ENCODE assay signal across 11 mouse cellular contexts in genomic region chr6:118680814-118681213, GRCm38 (mm10).
DNase-seq lines count a peak whose midpoint lies in the region; ATAC-seq lines count a peak whose summit lies in the region.
"Had no signal": no experiment of that assay in that cellular context is flagged by ENCODE, and none has a peak within 500 bp of the region (broad histone marks: within the 10 kb centered on the region; RNA-seq: fewer than 3 reads in every experiment).

No protein-coding gene starts in this region.

- H3K27ac ChIP-seq in midbrain, embryonic 14.5 days (replicated peaks; ENCODE audit: low read depth, low read length): no peak overlapping the region
- H3K27ac ChIP-seq in midbrain, embryonic 16.5 days (ENCODE audit: low read length): no peak overlapping the region
- H3K27ac ChIP-seq in hindbrain, embryonic 15.5 days (replicated peaks): no peak overlapping the region
- no peak overlapping the region for H3K27ac ChIP-seq in neural tube, embryonic 14.5 days (ENCODE audit: low read depth, low read length)
- H3K27ac ChIP-seq: embryonic facial prominence, embryonic 13.5 days had no signal

- H3K4me3 ChIP-seq in midbrain, embryonic 14.5 days (replicated peaks; ENCODE audit: low read depth, low read length): no peak overlapping the region
- H3K4me3 ChIP-seq in midbrain, embryonic 16.5 days (ENCODE audit: low read depth, low read length): no peak overlapping the region
- no peak overlapping the region for H3K4me3 ChIP-seq in hindbrain, embryonic 15.5 days
- H3K4me3 ChIP-seq in neural tube, embryonic 14.5 days (ENCODE audit: low read depth, low read length): no peak overlapping the region
- H3K4me3 ChIP-seq: embryonic facial prominence, embryonic 13.5 days had no signal

- DNase-seq in midbrain, embryonic 14.5 days: peak; percentile 5
- peak; percentile 51 to 52 for DNase-seq in cerebellum, postnatal 14 days
- no peak for DNase-seq in urinary bladder, postnatal 25 days (ENCODE audit: low spot score)
- DNase-seq in urinary bladder, adult 18-20 months (ENCODE audit: low spot score in 2 of 2): no peak
- DNase-seq: thymus, postnatal 25 days had no signal

- no peak for ATAC-seq in midbrain, embryonic 14.5 days (ENCODE audit: low FRiP score, low TSS enrichment)
- no peak for ATAC-seq in midbrain, embryonic 16.5 days
- peak; percentile 65; the same call in 1 of the 2 replicates for ATAC-seq in hindbrain, embryonic 15.5 days (ENCODE audit: low FRiP score, low read depth)
- ATAC-seq in neural tube, embryonic 14.5 days (ENCODE audit: low read depth): peak; percentile 61; the same call in 1 of the 2 replicates
- ATAC-seq in erythroblast, adult 5-6 weeks (replicated peaks; ENCODE audit: low FRiP score, poor library complexity, severe bottlenecking): no peak
- ATAC-seq: intestine, postnatal 0 days had no signal

- H3K4me1 ChIP-seq in midbrain, embryonic 14.5 days (ENCODE audit: control insufficient read depth, insufficient read depth, low read length): no peaks in the 10 kb centered on the region
- no peaks in the 10 kb centered on the region for H3K4me1 ChIP-seq in midbrain, embryonic 16.5 days (ENCODE audit: control insufficient read depth, insufficient read depth, low read length)
- no peaks in the 10 kb centered on the region for H3K4me1 ChIP-seq in hindbrain, embryonic 15.5 days (replicated peaks)
- H3K4me1 ChIP-seq in neural tube, embryonic 14.5 days (ENCODE audit: control insufficient read depth, insufficient read depth, low read length): no peaks in the 10 kb centered on the region
- H3K4me1 ChIP-seq: embryonic facial prominence, embryonic 13.5 days had no signal

- H3K27me3 ChIP-seq in midbrain, embryonic 14.5 days (ENCODE audit: control insufficient read depth, insufficient read depth, low read length): no peaks in the 10 kb centered on the region
- no peaks in the 10 kb centered on the region for H3K27me3 ChIP-seq in midbrain, embryonic 16.5 days (ENCODE audit: control insufficient read depth, insufficient read depth, low read depth, low read length)
- H3K27me3 ChIP-seq in hindbrain, embryonic 15.5 days: no peaks in the 10 kb centered on the region
- no peaks in the 10 kb centered on the region for H3K27me3 ChIP-seq in neural tube, embryonic 14.5 days (ENCODE audit: control insufficient read depth, insufficient read depth, low read length)
- H3K27me3 ChIP-seq: embryonic facial prominence, embryonic 13.5 days had no signal

- H3K9ac ChIP-seq in midbrain, embryonic 14.5 days (replicated peaks; ENCODE audit: low read length): no peak overlapping the region
- H3K9ac ChIP-seq in midbrain, embryonic 16.5 days (ENCODE audit: low read depth, low read length): no peak overlapping the region
- no peak overlapping the region for H3K9ac ChIP-seq in hindbrain, embryonic 15.5 days
- no peak overlapping the region for H3K9ac ChIP-seq in neural tube, embryonic 14.5 days (replicated peaks; ENCODE audit: low read depth, low read length)
- H3K9ac ChIP-seq: embryonic facial prominence, embryonic 13.5 days had no signal

- WGBS in midbrain, embryonic 14.5 days: 51% methylated on average over 6 of the region's 6 CpGs
- WGBS in midbrain, embryonic 16.5 days: 60% methylated on average over 6 of the region's 6 CpGs
- 36% methylated on average over 6 of the region's 6 CpGs for WGBS in hindbrain, embryonic 15.5 days
- WGBS in neural tube, embryonic 14.5 days: 30% methylated on average over 6 of the region's 6 CpGs

- no peaks in the 10 kb centered on the region; the same call in 1 of the 2 replicates for H3K36me3 ChIP-seq in midbrain, embryonic 14.5 days (ENCODE audit: control insufficient read depth, insufficient read depth, low read length)
- peaks cover 7% of the 10 kb centered on the region for H3K36me3 ChIP-seq in midbrain, embryonic 16.5 days (ENCODE audit: control insufficient read depth, insufficient read depth, low read length)
- peaks cover 6% of the 10 kb centered on the region; the same call in 1 of the 2 replicates for H3K36me3 ChIP-seq in hindbrain, embryonic 15.5 days
- no peaks in the 10 kb centered on the region; the same call in 1 of the 2 replicates for H3K36me3 ChIP-seq in neural tube, embryonic 14.5 days (ENCODE audit: control insufficient read depth, insufficient read depth, low read length)

- H3K9me3 ChIP-seq in midbrain, embryonic 14.5 days (ENCODE audit: control insufficient read depth, low read length): no peaks in the 10 kb centered on the region
- no peaks in the 10 kb centered on the region for H3K9me3 ChIP-seq in midbrain, embryonic 16.5 days (replicated peaks; ENCODE audit: control insufficient read depth, low read length, poor library complexity, severe bottlenecking)
- no peaks in the 10 kb centered on the region for H3K9me3 ChIP-seq in hindbrain, embryonic 15.5 days
- H3K9me3 ChIP-seq in neural tube, embryonic 14.5 days (ENCODE audit: control insufficient read depth, low read length): no peaks in the 10 kb centered on the region
- H3K9me3 ChIP-seq: embryonic facial prominence, embryonic 13.5 days had no signal

- H3K4me2 ChIP-seq in midbrain, embryonic 14.5 days (ENCODE audit: low read length): no peak overlapping the region
- H3K4me2 ChIP-seq in midbrain, embryonic 16.5 days (ENCODE audit: low read length): no peak overlapping the region
- no peak overlapping the region for H3K4me2 ChIP-seq in hindbrain, embryonic 15.5 days
- no peak overlapping the region for H3K4me2 ChIP-seq in neural tube, embryonic 14.5 days (ENCODE audit: low read depth, low read length)
- H3K4me2 ChIP-seq: embryonic facial prominence, embryonic 13.5 days had no signal

Comparison
In these comparisons a context has a peak if more than half of its experiments do, and no peak if none do; other contexts are left out.
1. ATAC-seq: peak in hindbrain, embryonic 15.5 days (single experiment) and neural tube, embryonic 14.5 days (single experiment); none in midbrain, embryonic 14.5 days (single experiment), midbrain, embryonic 16.5 days (single experiment) and erythroblast, adult 5-6 weeks (single experiment).
2. DNase-seq: peak in midbrain, embryonic 14.5 days (single experiment) and cerebellum, postnatal 14 days (2 of 2); none in urinary bladder, postnatal 25 days (single experiment) and urinary bladder, adult 18-20 months (0 of 2).